Mouse (Mus musculus) ES-E14 (cell line): ENCODE measurements around the gene Oaz3.

ENCODE experiments used
- CHD2 ChIP-seq: IDR thresholded peaks from 2 replicates; pipeline ENCODE4 v1.6.1; 2014; ENCODE audit warnings: mild to moderate bottlenecking, low read depth, low read length, inconsistent platforms
- ZC3H11A ChIP-seq: IDR thresholded peaks from 2 replicates; pipeline ENCODE4 v1.6.1; 2012; ENCODE audit warnings: low read depth, mild to moderate bottlenecking, inconsistent platforms, low read length, borderline replicate concordance
- ZNF384 ChIP-seq: IDR thresholded peaks from 2 replicates; pipeline ENCODE4 v1.6.1; 2012; ENCODE audit warnings: low read depth, low read length, inconsistent platforms

DNA sequence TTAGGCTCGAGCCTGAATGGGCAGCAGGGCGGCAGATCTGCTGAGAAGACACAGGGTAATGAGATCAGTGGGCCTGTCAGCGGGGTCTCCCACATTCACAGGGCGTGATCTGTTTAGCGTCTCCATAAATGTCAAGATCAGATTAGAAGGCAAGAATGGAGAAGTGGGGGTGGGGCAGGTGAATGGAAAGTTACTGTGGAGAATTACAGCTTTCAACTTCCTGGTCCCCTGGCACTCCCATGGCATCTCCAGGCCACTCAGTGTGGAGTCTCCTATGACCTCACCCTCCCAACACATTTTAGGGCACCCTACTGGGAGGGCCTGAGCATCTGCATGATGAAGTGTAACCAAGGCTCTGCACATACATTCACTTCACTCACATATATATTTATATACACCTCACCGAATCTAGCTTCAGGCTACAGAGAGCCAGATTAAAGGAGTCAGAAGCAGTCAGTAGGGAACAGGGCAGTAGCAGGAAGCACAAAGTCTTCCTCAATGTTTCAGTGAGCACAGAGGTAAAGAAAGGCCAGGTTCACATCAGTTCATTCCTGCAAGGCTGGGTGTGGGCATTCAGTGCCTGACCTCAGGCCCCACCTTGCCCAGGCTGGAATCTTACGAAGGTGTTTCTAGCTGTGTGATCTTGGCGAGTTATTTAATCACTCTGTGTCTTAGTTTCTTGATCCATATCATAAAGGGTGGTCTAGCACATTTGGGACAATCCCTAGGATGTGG is 32.8 kb upstream of the Oaz3 start:
- TF ChIP-seq ZNF384 (no peak), ZC3H11A (no peak), CHD2 (no peak)
